10 mouse cellular contexts compared by ENCODE assay signal in genomic region chr11:23259073-23259472, GRCm38 (mm10). TPM values are rescaled to one million over a fixed set of nuclear protein-coding genes. Genes with fewer than 3 reads are reported as not detected.
DNase-seq lines count a peak whose midpoint lies in the region; ATAC-seq and TF ChIP-seq lines count a peak whose summit lies in the region.
"Had no signal": no experiment of that assay in that cellular context is flagged by ENCODE, and none has a peak within 500 bp of the region (broad histone marks: within the 10 kb centered on the region; RNA-seq: fewer than 3 reads in every experiment).

No protein-coding gene starts in this region.

- H3K27me3 ChIP-seq in liver, embryonic 11.5 days (replicated peaks; ENCODE audit: control insufficient read depth, insufficient read depth, low read length) = no peaks in the 10 kb centered on the region
- no peaks in the 10 kb centered on the region for H3K27me3 ChIP-seq in forebrain, embryonic 14.5 days (replicated peaks; ENCODE audit: control insufficient read depth, insufficient read depth, low read length)
- H3K27me3 ChIP-seq in midbrain, embryonic 12.5 days = no peaks in the 10 kb centered on the region
- H3K27me3 ChIP-seq in cerebellum, adult 2 months (ENCODE audit: control insufficient read depth, insufficient read depth, low read length) = no peaks in the 10 kb centered on the region

- H3K4me3 ChIP-seq in liver, embryonic 11.5 days (ENCODE audit: low read depth, low read length) = peak overlapping the region; percentile 18; the same call in 1 of the 2 replicates
- H3K4me3 ChIP-seq in forebrain, embryonic 14.5 days (ENCODE audit: low read depth, low read length) = no peak overlapping the region
- H3K4me3 ChIP-seq in midbrain, embryonic 12.5 days = peak overlapping the region; percentile 7; the same call in 1 of the 2 replicates
- H3K4me3 ChIP-seq in cerebellum, adult 2 months (replicated peaks; ENCODE audit: insufficient read depth, low read depth, low read length) = no peak overlapping the region

- no peak for ATAC-seq in liver, embryonic 11.5 days (replicated peaks; ENCODE audit: low FRiP score)
- no peak for ATAC-seq in forebrain, embryonic 14.5 days
- no peak for ATAC-seq in midbrain, embryonic 12.5 days (ENCODE audit: low FRiP score, low read depth)

- no peak overlapping the region for H3K9ac ChIP-seq in liver, embryonic 11.5 days (ENCODE audit: low read depth, low read length)
- H3K9ac ChIP-seq in forebrain, embryonic 14.5 days (ENCODE audit: low read length) = no peak overlapping the region; the same call in 1 of the 2 replicates
- no peak overlapping the region for H3K9ac ChIP-seq in midbrain, embryonic 12.5 days (replicated peaks)

- TF ChIP-seq POLR2A in cerebellum, adult 2 months (IDR thresholded peaks at IDR 0.05; ENCODE audit: borderline replicate concordance, insufficient read depth, low read length) = no peak

- DNase-seq in heart, adult 11 months = peak; percentile 61
- DNase-seq in heart, postnatal 4 days = no peak
- DNase-seq in liver, embryonic 11.5 days (ENCODE audit: low spot score) = no peak
- no peak for DNase-seq in liver
- no peak for DNase-seq in forebrain, embryonic 14.5 days (ENCODE audit: low spot score)
- DNase-seq in testis, postnatal 10 days (ENCODE audit: low spot score) = no peak
- no peak for DNase-seq in cerebellum, adult 2 months
- DNase-seq: B cell, adult 2 months; retina, postnatal 1 day had no signal

- 87% methylated on average over 4 of the region's 4 CpGs for WGBS in liver, embryonic 11.5 days
- WGBS in forebrain, embryonic 14.5 days = 90% methylated on average over 4 of the region's 4 CpGs
- WGBS in midbrain, embryonic 12.5 days = 93% methylated on average over 4 of the region's 4 CpGs
- WGBS in cerebellum, adult 2 months = 92% methylated on average over 4 of the region's 4 CpGs

- peak overlapping the region; percentile 99 for H3K4me2 ChIP-seq in liver, embryonic 11.5 days
- peak overlapping the region; percentile 20; the same call in 1 of the 2 replicates for H3K4me2 ChIP-seq in forebrain, embryonic 14.5 days (ENCODE audit: low read length)
- peak overlapping the region; percentile 10; the same call in 1 of the 2 replicates for H3K4me2 ChIP-seq in midbrain, embryonic 12.5 days (replicated peaks)

- no peak overlapping the region for H3K27ac ChIP-seq in liver, embryonic 11.5 days (ENCODE audit: low read depth, low read length)
- H3K27ac ChIP-seq in forebrain, embryonic 14.5 days (ENCODE audit: low read depth, low read length) = no peak overlapping the region
- no peak overlapping the region for H3K27ac ChIP-seq in midbrain, embryonic 12.5 days (replicated peaks)
- no peak overlapping the region for H3K27ac ChIP-seq in cerebellum, adult 2 months (ENCODE audit: insufficient read depth, low read length)

- no peaks in the 10 kb centered on the region for H3K9me3 ChIP-seq in liver, embryonic 11.5 days (ENCODE audit: control insufficient read depth, low read length)
- H3K9me3 ChIP-seq in forebrain, embryonic 14.5 days (replicated peaks; ENCODE audit: control insufficient read depth, low read length) = no peaks in the 10 kb centered on the region
- H3K9me3 ChIP-seq in midbrain, embryonic 12.5 days = no peaks in the 10 kb centered on the region

- no peak for TF ChIP-seq CTCF in cerebellum, adult 2 months (IDR thresholded peaks at IDR 0.05; ENCODE audit: borderline replicate concordance, insufficient read depth, low read depth, low read length)

- H3K36me3 ChIP-seq in liver, embryonic 11.5 days (ENCODE audit: control insufficient read depth, insufficient read depth, low read length) = peaks cover 13% of the 10 kb centered on the region
- peaks cover 21% of the 10 kb centered on the region for H3K36me3 ChIP-seq in forebrain, embryonic 14.5 days (ENCODE audit: control insufficient read depth, insufficient read depth, low read length)
- H3K36me3 ChIP-seq in midbrain, embryonic 12.5 days = peaks cover 18% of the 10 kb centered on the region

- peaks cover 30% of the 10 kb centered on the region for H3K4me1 ChIP-seq in liver, embryonic 11.5 days (replicated peaks; ENCODE audit: control insufficient read depth, insufficient read depth, low read length)
- peaks cover 6% of the 10 kb centered on the region for H3K4me1 ChIP-seq in forebrain, embryonic 14.5 days (ENCODE audit: control insufficient read depth, insufficient read depth, low read length)
- peaks cover 20% of the 10 kb centered on the region for H3K4me1 ChIP-seq in midbrain, embryonic 12.5 days
- H3K4me1 ChIP-seq in cerebellum, adult 2 months (ENCODE audit: control insufficient read depth, insufficient read depth, low read length) = peaks cover 2% of the 10 kb centered on the region; the same call in 1 of the 2 replicates

RNA-seq across cellular contexts. Expression of gene Xpo1, which starts 3.2 kb away (rescaled TPM):
- 10 to 100 TPM; 72.4 to 80.0 TPM for total RNA-seq in heart, postnatal 4 days (2021)
- polyA plus RNA-seq in liver, embryonic 11.5 days (2014; fragmentation: Nextera tagmentation; extraction: Ambion mirVana) = 118 and 131 TPM in 2 replicates
- polyA plus RNA-seq in forebrain, embryonic 14.5 days (2014; fragmentation: Nextera tagmentation; extraction: Ambion mirVana) = 94.5 and 114 TPM in 2 replicates
- 155 and 164 TPM in 2 replicates for polyA plus RNA-seq in midbrain, embryonic 12.5 days (2016; fragmentation: Nextera tagmentation; extraction: Ambion mirVana)
- polyA plus RNA-seq in cerebellum, adult 2 months (2012; rRNA removed) = 39.4 and 44.1 TPM in 2 replicates

RNA-seq across cellular contexts. Expression of gene Usp34, which starts 47.6 kb away (rescaled TPM):
- total RNA-seq in heart, postnatal 4 days (2021) = 10 to 100 TPM; 51.9 to 55.2 TPM
- polyA plus RNA-seq in liver, embryonic 11.5 days (2014; fragmentation: Nextera tagmentation; extraction: Ambion mirVana) = 19.7 and 21.8 TPM in 2 replicates
- polyA plus RNA-seq in forebrain, embryonic 14.5 days (2014; fragmentation: Nextera tagmentation; extraction: Ambion mirVana) = 39.2 and 44.0 TPM in 2 replicates
- polyA plus RNA-seq in midbrain, embryonic 12.5 days (2016; fragmentation: Nextera tagmentation; extraction: Ambion mirVana) = 29.5 and 36.5 TPM in 2 replicates
- 51.1 and 57.2 TPM in 2 replicates for polyA plus RNA-seq in cerebellum, adult 2 months (2012; rRNA removed)

Comparison
In these comparisons a context has a peak if more than half of its experiments do, and no peak if none do; other contexts are left out.
1. H3K4me2 ChIP-seq: peak in every context shown above with its lines; median percentile 99 in liver, embryonic 11.5 days; 20 in forebrain, embryonic 14.5 days; 10 in midbrain, embryonic 12.5 days.
2. H3K4me3 ChIP-seq: peak in liver, embryonic 11.5 days (single experiment) and midbrain, embryonic 12.5 days (single experiment); none in forebrain, embryonic 14.5 days (single experiment) and cerebellum, adult 2 months (single experiment).